Mouse (Mus musculus) CH12.LX (cell line): ENCODE results near the gene Ddx28. TPM values are rescaled to one million over a fixed set of nuclear protein-coding genes. Genes with fewer than 3 reads are reported as not detected.

Source experiments
- DNase-seq: peaks from one replicate; pipeline ENCODE4 v3.0.0-alpha.2; 2013; ENCODE audit errors: extremely low read depth
- H3K27ac ChIP-seq: 2 replicates; pipeline ENCODE4 v1.5.1; 2012; ENCODE audit warnings: low read depth, mild to moderate bottlenecking, control low read depth, moderate library complexity; ENCODE audit not compliant: insufficient read depth
- H3K27me3 ChIP-seq: replicated peaks from 2 replicates; pipeline ENCODE3; 2012; ENCODE audit warnings: inconsistent platforms
- H3K36me3 ChIP-seq, 2 experiments: replicated peaks in 1 of 2; 2 replicates each; pipeline versions ENCODE3 to v1.6.1; 2012; ENCODE audit warnings: inconsistent platforms in 1 of 2, low read length in 1 of 2, mild to moderate bottlenecking in 1 of 2, mixed read lengths in 1 of 2, moderate library complexity in 1 of 2; ENCODE audit not compliant: control insufficient read depth in 1 of 2, insufficient read depth in 1 of 2
- H3K4me1 ChIP-seq, 2 experiments: 2 replicates each; pipeline ENCODE4 v1.6.1; 2012; ENCODE audit warnings: inconsistent platforms in 1 of 2, moderate library complexity in 1 of 2; ENCODE audit not compliant: insufficient read depth in 2 of 2, control insufficient read depth in 1 of 2
- H3K4me2 ChIP-seq: 2 replicates; pipeline ENCODE4 v1.6.1; 2012; ENCODE audit warnings: low read depth, mild to moderate bottlenecking, control low read depth; ENCODE audit not compliant: poor library complexity, insufficient read depth, severe bottlenecking
- H3K4me3 ChIP-seq, 3 experiments: fragments of 150-350 bp in 1 of 3; sonication (generic) in 1 of 3; replicated peaks in 1 of 3; 2 replicates each; pipeline versions ENCODE3 to v1.5.1; 2011 to 2012; ENCODE audit warnings: low read depth in 2 of 3, low read length in 2 of 3, mild to moderate bottlenecking in 2 of 3, moderate library complexity in 2 of 3, control low read depth in 1 of 3, improper control_type of control experiment in 1 of 3, inconsistent platforms in 1 of 3, mixed read lengths in 1 of 3; ENCODE audit not compliant: poor library complexity in 1 of 3
- H3K79me2 ChIP-seq: replicated peaks from 2 replicates; pipeline ENCODE4 v1.6.1; 2012; ENCODE audit warnings: mild to moderate bottlenecking, moderate library complexity; ENCODE audit not compliant: control insufficient read depth, poor library complexity, insufficient read depth, severe bottlenecking; ENCODE audit errors: extremely low read depth
- H3K9ac ChIP-seq: 2 replicates; pipeline ENCODE4 v1.6.1; 2012; ENCODE audit warnings: low read depth, mild to moderate bottlenecking, control low read depth, moderate library complexity; ENCODE audit not compliant: insufficient read depth
- H3K9me3 ChIP-seq: replicated peaks from 2 replicates; pipeline ENCODE3; 2012; ENCODE audit warnings: low read length, inconsistent platforms, mixed read lengths
- BHLHE40 ChIP-seq: IDR thresholded peaks from 2 replicates; pipeline ENCODE4 v1.6.1; 2011; ENCODE audit warnings: mild to moderate bottlenecking, low read depth, low read length, improper control_type of control experiment
- CHD2 ChIP-seq: IDR thresholded peaks from 2 replicates; pipeline ENCODE4 v1.6.1; 2011; ENCODE audit warnings: low read length, improper control_type of control experiment
- CTCF ChIP-seq, 2 experiments: IDR thresholded peaks in 1 of 2; conservative IDR thresholded peaks in 1 of 2; 2 replicates each; pipeline ENCODE4 v1.5.1; 2011 to 2012; ENCODE audit warnings: low read depth in 2 of 2, low read length in 2 of 2, improper control_type of control experiment in 1 of 2, inconsistent platforms in 1 of 2, mild to moderate bottlenecking in 1 of 2, moderate library complexity in 1 of 2
- E2F4 ChIP-seq: IDR thresholded peaks from 2 replicates; pipeline ENCODE4 v1.6.1; 2011; ENCODE audit warnings: low read depth, low read length, improper control_type of control experiment; ENCODE audit not compliant: insufficient replicate concordance
- ELF1 ChIP-seq: IDR thresholded peaks from 2 replicates; pipeline ENCODE4 v1.6.1; 2014; ENCODE audit warnings: low read depth, mild to moderate bottlenecking, inconsistent platforms, low read length, improper control_type of control experiment
- ETS1 ChIP-seq: conservative IDR thresholded peaks from 2 replicates; pipeline ENCODE4 v1.6.1; 2012; ENCODE audit warnings: low read depth, mild to moderate bottlenecking, inconsistent platforms, low read length, improper control_type of control experiment, moderate library complexity
- GABPA ChIP-seq: IDR thresholded peaks from 2 replicates; pipeline ENCODE4 v1.6.1; 2012; ENCODE audit warnings: low read depth, low read length, improper control_type of control experiment, inconsistent platforms; ENCODE audit not compliant: insufficient replicate concordance
- HCFC1 ChIP-seq: IDR thresholded peaks from 2 replicates; pipeline ENCODE4 v1.6.1; 2012; ENCODE audit warnings: low read depth, mild to moderate bottlenecking, inconsistent platforms, low read length, improper control_type of control experiment
- IRF4 ChIP-seq: IDR thresholded peaks from 2 replicates; pipeline ENCODE4 v1.6.1; 2014; ENCODE audit warnings: low read depth, mild to moderate bottlenecking, inconsistent platforms, low read length, improper control_type of control experiment
- JUND ChIP-seq: conservative IDR thresholded peaks from 2 replicates; pipeline ENCODE4 v1.6.1; 2011; ENCODE audit warnings: low read depth, low read length, improper control_type of control experiment
- KAT2A ChIP-seq: IDR thresholded peaks from 2 replicates; pipeline ENCODE4 v1.6.1; 2012; ENCODE audit warnings: low read length, improper control_type of control experiment, inconsistent platforms; ENCODE audit not compliant: insufficient replicate concordance
- MXI1 ChIP-seq: IDR thresholded peaks from 2 replicates; pipeline ENCODE4 v1.6.1; 2011; ENCODE audit warnings: mild to moderate bottlenecking, low read depth, low read length, improper control_type of control experiment
- MYC ChIP-seq: IDR thresholded peaks from 2 replicates; pipeline ENCODE4 v1.6.1; 2011; ENCODE audit warnings: low read depth, mild to moderate bottlenecking, improper control_type of control experiment, low read length
- NELFE ChIP-seq: IDR thresholded peaks from 2 replicates; pipeline ENCODE4 v1.6.1; 2011; ENCODE audit warnings: low read depth, low read length, improper control_type of control experiment
- NRF1 ChIP-seq: IDR thresholded peaks from 2 replicates; pipeline ENCODE4 v1.6.1; 2014; ENCODE audit warnings: low read depth, mild to moderate bottlenecking, inconsistent platforms, low read length, improper control_type of control experiment, moderate library complexity
- POLR2AphosphoS2 ChIP-seq: IDR thresholded peaks from 2 replicates; pipeline ENCODE4 v1.6.1; 2011; ENCODE audit warnings: low read depth, low read length, improper control_type of control experiment
- RAD21 ChIP-seq: IDR thresholded peaks from 2 replicates; pipeline ENCODE4 v1.6.1; 2011; ENCODE audit warnings: low read depth, mild to moderate bottlenecking, low read length, improper control_type of control experiment, moderate library complexity
- RCOR1 ChIP-seq: conservative IDR thresholded peaks from 2 replicates; pipeline ENCODE4 v1.6.1; 2012; ENCODE audit warnings: low read depth, mild to moderate bottlenecking, inconsistent platforms, low read length, improper control_type of control experiment
- TCF12 ChIP-seq: IDR thresholded peaks from 2 replicates; pipeline ENCODE4 v1.6.1; 2014; ENCODE audit warnings: low read depth, mild to moderate bottlenecking, inconsistent platforms, low read length, improper control_type of control experiment
- UBTF ChIP-seq: IDR thresholded peaks from 2 replicates; pipeline ENCODE4 v1.6.1; 2012; ENCODE audit warnings: low read depth, mild to moderate bottlenecking, inconsistent platforms, low read length, improper control_type of control experiment, moderate library complexity
- USF1 ChIP-seq: IDR thresholded peaks from 2 replicates; pipeline ENCODE4 v1.6.1; 2014; ENCODE audit warnings: low read depth, mild to moderate bottlenecking, inconsistent platforms, low read length, improper control_type of control experiment
- ZC3H11A ChIP-seq: IDR thresholded peaks from 2 replicates; pipeline ENCODE4 v1.6.1; 2012; ENCODE audit warnings: low read depth, mild to moderate bottlenecking, inconsistent platforms, low read length, improper control_type of control experiment
- ZKSCAN1 ChIP-seq: IDR thresholded peaks from 2 replicates; pipeline ENCODE4 v1.6.1; 2012; ENCODE audit warnings: low read depth, inconsistent platforms, low read length, improper control_type of control experiment, borderline replicate concordance
- dilution Hi-C: fragments of 300-500 bp; cut with MboI; formaldehyde crosslinking; loops from 2 replicates; pipeline ENCODE4 v1.14.3; 2020; ENCODE audit warnings: low sequenced_read_pairs; ENCODE audit not compliant: extremely low pct_unique_long_range_greater_than_20kb, extremely low pct_ligation_motif_present
- in situ Hi-C: fragments of 300-500 bp; cut with MboI; formaldehyde crosslinking; loops from 3 replicates; pipeline ENCODE4 v1.14.3; 2019; ENCODE audit warnings: low sequenced_read_pairs, low pct_ligation_motif_present, low pct_unique_long_range_greater_than_20kb, mixed read lengths
- polyA plus RNA-seq: library from polyadenylated mRNA; unstranded; fragments of >175 nt; gene quantifications from 2 replicates; pipeline ENCODE4 v1.2.1, GENCODE M21; 2012; ENCODE audit warnings: low read depth; ENCODE audit not compliant: insufficient read length
- total RNA-seq, 2 experiments: library from RNA; depleted of rRNA; stranded (reverse); fragments of 300-350 nt in 1 of 2; fragments of >200 nt in 1 of 2; gene quantifications; 2 replicates each; pipeline ENCODE4 v1.2.3; 2012 to 2014

Ddx28 gene
- total and polyA plus RNA-seq, 3 experiments = 15.5 to 21.8 (median 19.8) TPM

- Histone ChIP-seq H3K4me2 (peak overlapping the region; percentile 42), H3K9me3 (no peaks in the 10 kb centered on the region), H3K9ac (peak overlapping the region; percentile 62), H3K79me2 (no peaks in the 10 kb centered on the region), H3K27ac (no peak overlapping the region), H3K4me1 (peaks cover 6 to 14% of the 10 kb centered on the region in 2 experiments), H3K27me3 (peaks cover 19% of the 10 kb centered on the region), H3K4me3 (peak overlapping the region; percentile 69 to 88 (median 81)), H3K36me3 (peaks cover 0 to 1% of the 10 kb centered on the region in 2 experiments)
- DNase-seq = peak; percentile 28
- in situ Hi-C loops (no loop called here), dilution Hi-C loops (no loop called here)
- TF ChIP-seq RCOR1 (no peak), ZC3H11A (no peak), NRF1 (no peak), ETS1 (no peak), KAT2A (no peak), TCF12 (no peak), UBTF (peak; percentile 54; the same call in 1 of the 2 replicates), POLR2AphosphoS2 (no peak)
Measured at GRCm38 (mm10) chr8:105965266-105965904, 46.3 kb downstream of the Ddx28 start.

- dilution Hi-C loops = no loop called here
Measured at GRCm38 (mm10) chr8:105964506-105965265, 47.0 kb downstream of the Ddx28 start.

More at GRCm38 (mm10) chr8:105964506-105965265, 47.0 kb downstream of the Ddx28 start:
- in situ Hi-C loops = no loop called here
- DNase-seq = no peak
- Histone ChIP-seq H3K9ac (peak overlapping the region; percentile 62; the same call in 1 of the 2 replicates), H3K4me1 (peaks cover 6 to 14% of the 10 kb centered on the region in 2 experiments), H3K36me3 (peaks cover 0 to 8% of the 10 kb centered on the region in 2 experiments), H3K4me2 (peak overlapping the region; percentile 42), H3K27ac (no peak overlapping the region), H3K4me3 (peak overlapping the region; percentile 69 to 88 (median 81)), H3K79me2 (no peaks in the 10 kb centered on the region), H3K9me3 (no peaks in the 10 kb centered on the region), H3K27me3 (peaks cover 19% of the 10 kb centered on the region)
- TF ChIP-seq USF1 (no peak), RAD21 (no peak), CHD2 (no peak), RCOR1 (no peak), MXI1 (no peak), CTCF (conservative IDR thresholded peaks at IDR 0.05 in 1 of 2, IDR thresholded peaks at IDR 0.05 in 1 of 2; ENCODE audit: low read depth in 2 of 2, low read length in 2 of 2) (no peak), POLR2AphosphoS2 (no peak), JUND (no peak), NELFE (no peak), E2F4 (no peak), MYC (no peak), BHLHE40 (no peak), HCFC1 (no peak), IRF4 (no peak), ZKSCAN1 (no peak), GABPA (no peak), ELF1 (no peak)
